Mouse (Mus musculus) E14TG2a.4 (cell line): ENCODE measurements around the gene Zxdc.

Experiments used
- CTCF ChIP-seq: conservative IDR thresholded peaks from 2 replicates; pipeline ENCODE4 v1.5.1; 2014; ENCODE audit warnings: low read length
- NANOG ChIP-seq: IDR thresholded peaks from 2 replicates; pipeline ENCODE4 v1.6.1; 2014; ENCODE audit warnings: borderline replicate concordance, low read length, mixed read lengths

DNA sequence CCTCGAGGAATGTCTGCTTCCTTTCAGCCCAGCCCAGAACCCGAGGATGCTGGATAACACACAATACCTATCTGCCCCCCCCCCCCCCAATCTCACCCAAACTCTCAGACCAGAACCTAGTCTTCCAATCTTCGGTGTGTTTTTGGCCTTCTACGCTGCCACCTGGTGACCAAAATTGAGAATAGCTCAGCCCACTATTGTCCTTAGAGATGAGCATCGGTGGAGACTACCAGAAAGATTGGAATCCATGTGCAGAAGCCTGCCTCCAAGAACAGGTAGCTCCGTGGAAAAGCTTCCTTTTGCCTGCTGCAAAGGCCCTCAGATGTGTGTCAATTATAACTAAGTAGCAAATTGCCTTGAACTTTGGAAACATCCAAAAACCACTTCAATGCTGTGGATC lies 41.6 kb upstream of the Zxdc start:
- peak; percentile 55 for TF ChIP-seq CTCF
- no peak for TF ChIP-seq NANOG
